Mouse (Mus musculus) testis, adult 2 months (tissue): ENCODE results near the gene Sval1. TPM values are rescaled to one million over a fixed set of nuclear protein-coding genes. Genes with fewer than 3 reads are reported as not detected.

Experiments used
- H3K27ac ChIP-seq: fragments of 200-500 bp; 2 replicates; pipeline ENCODE4 v1.5.1; 2012; ENCODE audit warnings: low read depth, low read length; ENCODE audit not compliant: control insufficient read depth, insufficient read depth
- H3K27me3 ChIP-seq: fragments of 200-500 bp; 2 replicates; pipeline ENCODE4 v1.6.1; 2012; ENCODE audit warnings: mild to moderate bottlenecking, low read length, moderate library complexity; ENCODE audit not compliant: control insufficient read depth, insufficient read depth
- H3K36me3 ChIP-seq: fragments of 200-500 bp; 2 replicates; pipeline ENCODE4 v1.6.1; 2012; ENCODE audit warnings: mild to moderate bottlenecking, low read length; ENCODE audit not compliant: control insufficient read depth, insufficient read depth
- H3K4me1 ChIP-seq: fragments of 200-500 bp; 2 replicates; pipeline ENCODE4 v1.6.1; 2012; ENCODE audit warnings: low read length; ENCODE audit not compliant: control insufficient read depth, insufficient read depth
- H3K4me3 ChIP-seq: fragments of 200-500 bp; 2 replicates; pipeline ENCODE4 v1.5.1; 2012; ENCODE audit warnings: low read depth, mild to moderate bottlenecking, low read length, moderate library complexity, mixed read lengths; ENCODE audit not compliant: control insufficient read depth
- CTCF ChIP-seq: fragments of 200-500 bp; IDR thresholded peaks from 2 replicates; pipeline ENCODE4 v1.5.1; 2012; ENCODE audit warnings: low read depth, mild to moderate bottlenecking, inconsistent platforms, low read length, moderate library complexity; ENCODE audit not compliant: control insufficient read depth, insufficient read depth, insufficient replicate concordance
- POLR2A ChIP-seq: fragments of 200-500 bp; IDR thresholded peaks from 2 replicates; pipeline ENCODE4 v1.6.1; 2012; ENCODE audit warnings: low read depth, mild to moderate bottlenecking, inconsistent platforms, low read length, moderate library complexity; ENCODE audit not compliant: control insufficient read depth
- polyA plus RNA-seq: library from polyadenylated mRNA; depleted of rRNA; stranded (reverse); fragments of >200 nt; gene quantifications from 2 replicates; pipeline ENCODE4 v1.2.3, GENCODE M21; 2012; rRNA removed

The Sval1 gene
- polyA plus RNA-seq = not detected in 2 replicates

DNA sequence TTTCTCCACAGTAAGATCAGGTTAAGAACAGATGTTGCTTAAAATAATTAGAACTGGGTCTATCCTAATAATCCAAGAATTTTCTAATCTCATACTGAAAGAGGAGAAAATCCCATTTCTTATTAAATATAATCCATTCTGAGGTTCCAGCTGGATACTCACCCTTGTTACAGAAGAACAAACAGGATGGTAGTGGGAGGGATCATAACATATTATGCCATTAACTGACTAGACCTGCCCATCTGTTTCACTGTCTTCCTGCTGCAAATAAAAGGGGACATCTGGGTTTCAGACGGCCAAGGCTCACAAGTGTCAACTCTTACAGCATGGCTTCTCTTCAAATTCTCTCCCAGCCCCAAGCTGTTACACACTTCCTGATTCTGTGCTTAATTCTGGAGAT, at the start of gene Sval1:
Gene Sval1, plus strand, starts transcription at position 301 of the 400 bp plus-strand sequence.
- Histone ChIP-seq H3K27ac (no peak within 1 kb of the TSS), H3K4me1 (no peaks in the 10 kb centered on the region), H3K27me3 (no peaks in the 10 kb centered on the region), H3K4me3 (no peak within 1 kb of the TSS), H3K36me3 (no peaks in the 10 kb centered on the region)
- TF ChIP-seq CTCF (no peak), POLR2A (no peak)

DNA sequence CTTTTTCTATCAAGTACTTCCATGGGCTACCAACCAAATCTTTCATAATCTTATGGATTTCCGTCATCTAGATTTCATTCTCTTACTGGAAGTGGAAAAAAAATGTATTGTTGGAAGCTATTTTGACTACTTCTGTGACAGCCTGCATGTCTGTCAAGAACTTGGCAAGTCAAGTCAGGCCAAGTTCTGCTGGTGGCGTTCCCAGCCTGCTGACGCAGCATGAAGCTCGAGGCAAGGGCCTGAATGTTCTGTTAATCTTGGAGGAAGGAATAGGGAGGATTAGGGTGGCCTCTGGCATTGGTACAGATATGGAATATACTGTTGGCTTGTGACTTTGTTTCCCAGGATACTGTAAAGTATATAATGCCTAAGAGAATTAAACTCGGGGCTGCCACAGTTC, 39.8 kb upstream of the Sval1 start:
- no peak overlapping the region for H3K4me3 ChIP-seq
- H3K4me1 ChIP-seq = no peaks in the 10 kb centered on the region
- H3K27me3 ChIP-seq = no peaks in the 10 kb centered on the region
- H3K36me3 ChIP-seq = no peaks in the 10 kb centered on the region
- no peak for TF ChIP-seq CTCF
- TF ChIP-seq POLR2A = no peak
- H3K27ac ChIP-seq = no peak overlapping the region

DNA sequence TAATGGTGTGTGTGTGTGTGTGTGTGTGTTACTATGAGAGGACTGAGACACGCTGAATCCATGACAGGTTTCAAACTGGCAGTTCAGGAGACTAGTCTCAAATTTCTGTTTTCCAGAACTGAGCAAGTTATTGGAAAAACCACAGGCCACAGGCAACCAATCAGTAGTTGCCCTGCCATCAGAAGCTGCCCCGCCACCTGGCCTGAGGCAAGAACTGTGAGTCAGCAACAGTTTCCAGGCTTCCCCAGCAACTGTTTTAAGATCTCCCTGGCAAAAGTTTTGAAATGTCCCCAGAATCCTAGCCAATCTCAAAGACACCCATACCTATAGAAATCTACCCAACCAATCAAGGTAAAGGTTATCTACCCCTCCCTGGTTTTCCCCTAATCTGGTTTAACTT, 36.5 kb upstream of the Sval1 start:
- Histone ChIP-seq H3K27me3 (no peaks in the 10 kb centered on the region), H3K4me1 (no peaks in the 10 kb centered on the region), H3K36me3 (no peaks in the 10 kb centered on the region), H3K27ac (no peak overlapping the region), H3K4me3 (no peak overlapping the region)
- TF ChIP-seq POLR2A = no peak
- no peak for TF ChIP-seq CTCF

DNA sequence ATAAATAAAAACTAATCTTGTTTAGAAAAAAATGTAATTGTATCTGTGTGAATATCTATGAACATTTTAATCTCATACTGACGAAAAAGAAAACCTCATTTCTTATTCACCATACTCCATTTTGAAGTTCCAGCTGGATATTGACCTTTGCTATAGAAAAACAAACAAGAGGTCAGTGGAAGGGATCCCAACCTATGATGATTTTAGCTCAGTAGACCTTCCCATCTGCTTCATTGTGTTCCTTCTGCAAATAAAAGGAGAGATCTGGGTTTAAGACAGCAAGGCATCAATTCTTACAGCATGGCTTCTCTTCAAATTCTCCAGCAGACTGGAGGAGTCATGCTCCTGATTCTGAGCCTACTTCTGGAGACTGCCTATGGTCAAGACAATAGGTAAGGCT, 16.4 kb downstream of the Sval1 start, which contains the start of gene Sval3:
Gene Sval3, plus strand, starts transcription at position 301 of the 400 bp plus-strand sequence.
- Histone ChIP-seq H3K4me1 (no peaks in the 10 kb centered on the region), H3K27me3 (no peaks in the 10 kb centered on the region), H3K27ac (no peak within 1 kb of the TSS), H3K4me3 (no peak within 1 kb of the TSS), H3K36me3 (no peaks in the 10 kb centered on the region)
- TF ChIP-seq POLR2A (no peak), CTCF (no peak)

Other genes starting within 250 kb of the Sval1 start
- gene Kel, start 247.3 kb upstream of the Sval1 start, polyA plus RNA-seq = 1.2 and 3.4 TPM in 2 replicates
- gene Olfr459, start 176.5 kb upstream of the Sval1 start, polyA plus RNA-seq = not detected in 2 replicates
- gene Pip, start 104.1 kb upstream of the Sval1 start, polyA plus RNA-seq = not detected in 2 replicates
- not detected in 2 replicates for gene Sval2, start 98.6 kb upstream of the Sval1 start, polyA plus RNA-seq
- gene Sval3, start 16.5 kb downstream of the Sval1 start, polyA plus RNA-seq = not detected in 2 replicates
- gene Sva, start 86.8 kb downstream of the Sval1 start, polyA plus RNA-seq = not detected in 2 replicates
- not detected in 2 replicates for gene Tas2r139, start 189.3 kb downstream of the Sval1 start, polyA plus RNA-seq